Mouse (Mus musculus): ENCODE measurements around the gene Plekhb2.

Gene Plekhb2

GRCm38 (mm10) chr1:34849745-34850342, at the start of gene Plekhb2:
Plekhb2 (plus strand) TSS chr1:34849976.
- peak; percentile 72 to 83 for DNase-seq (ENCODE audit: low spot score in 2 of 2)

- peak; percentile 68 to 70 for DNase-seq (ENCODE audit: low spot score in 2 of 2)
These were observed 48.0 kb upstream of the Plekhb2 start for GRCm38 (mm10) chr1:34801616-34802289.

- peak in 1 of 2 experiments; percentile 63 for DNase-seq (ENCODE audit: low spot score in 2 of 2)
These were observed 47.5 kb upstream of the Plekhb2 start for GRCm38 (mm10) chr1:34802290-34802642.

- no peak for DNase-seq (ENCODE audit: low spot score in 2 of 2)
These were observed 44.9 kb upstream of the Plekhb2 start for GRCm38 (mm10) chr1:34804863-34805262.

GRCm38 (mm10) chr1:34805931-34806520, 43.8 kb upstream of the Plekhb2 start:
- no peak for DNase-seq (ENCODE audit: low spot score in 2 of 2)

- no peak for DNase-seq (ENCODE audit: low spot score in 2 of 2)
These were observed 41.3 kb upstream of the Plekhb2 start for GRCm38 (mm10) chr1:34808445-34808844.

- no peak for DNase-seq (ENCODE audit: low spot score in 2 of 2)
These were observed 39.5 kb upstream of the Plekhb2 start for GRCm38 (mm10) chr1:34810293-34810692.

- DNase-seq (ENCODE audit: low spot score in 2 of 2): no peak
These were observed 38.7 kb upstream of the Plekhb2 start for GRCm38 (mm10) chr1:34811035-34811434.

- no peak for DNase-seq (ENCODE audit: low spot score in 2 of 2)
These were observed 38.2 kb upstream of the Plekhb2 start for GRCm38 (mm10) chr1:34811581-34811980.

GRCm38 (mm10) chr1:34812407-34813247, 37.1 kb upstream of the Plekhb2 start:
- no peak for DNase-seq (ENCODE audit: low spot score in 2 of 2)

GRCm38 (mm10) chr1:34815843-34816242, 33.9 kb upstream of the Plekhb2 start:
- no peak for DNase-seq (ENCODE audit: low spot score in 2 of 2)

- no peak for DNase-seq (ENCODE audit: low spot score in 2 of 2)
These were observed 30.4 kb upstream of the Plekhb2 start for GRCm38 (mm10) chr1:34819225-34819910.

GRCm38 (mm10) chr1:34821411-34821810, 28.4 kb upstream of the Plekhb2 start:
- no peak for DNase-seq (ENCODE audit: low spot score in 2 of 2)

GRCm38 (mm10) chr1:34822003-34822402, 27.8 kb upstream of the Plekhb2 start:
- no peak for DNase-seq (ENCODE audit: low spot score in 2 of 2)

- DNase-seq (ENCODE audit: low spot score in 2 of 2): no peak
These were observed 27.0 kb upstream of the Plekhb2 start for GRCm38 (mm10) chr1:34822746-34823145.

GRCm38 (mm10) chr1:34823353-34823752, 26.4 kb upstream of the Plekhb2 start:
- DNase-seq (ENCODE audit: low spot score in 2 of 2): no peak

GRCm38 (mm10) chr1:34824208-34824607, 25.6 kb upstream of the Plekhb2 start:
- DNase-seq (ENCODE audit: low spot score in 2 of 2): no peak

GRCm38 (mm10) chr1:34825909-34826308, 23.9 kb upstream of the Plekhb2 start:
- no peak for DNase-seq (ENCODE audit: low spot score in 2 of 2)

- DNase-seq (ENCODE audit: low spot score in 2 of 2): no peak
These were observed 21.9 kb upstream of the Plekhb2 start for GRCm38 (mm10) chr1:34827900-34828299.

GRCm38 (mm10) chr1:34828528-34829294, 21.1 kb upstream of the Plekhb2 start:
- DNase-seq (ENCODE audit: low spot score in 2 of 2): no peak

- no peak for DNase-seq (ENCODE audit: low spot score in 2 of 2)
These were observed 18.8 kb upstream of the Plekhb2 start for GRCm38 (mm10) chr1:34830934-34831333.
